Mouse (Mus musculus) midbrain, embryonic 13.5 days (tissue): ENCODE measurements around the gene Apoh. TPM values are rescaled to one million over a fixed set of nuclear protein-coding genes. Genes with fewer than 3 reads are reported as not detected.

ENCODE experiments used
- ATAC-seq: fragments of 200-750 bp; cut with Nextera tagmentation; 2 replicates; pipeline ENCODE4 v1.8.0; 2017; ENCODE audit warnings: mild to moderate bottlenecking, moderate TSS enrichment, moderate library complexity
- H3K27ac ChIP-seq: fragments of 300-500 bp; sonication (generic); 2 replicates; pipeline ENCODE4 v1.5.1; 2015; ENCODE audit warnings: inconsistent platforms, mild to moderate bottlenecking, moderate library complexity
- H3K27me3 ChIP-seq: fragments of 300-500 bp; sonication (generic); 2 replicates; pipeline ENCODE4 v1.6.1; 2015; ENCODE audit warnings: mild to moderate bottlenecking, inconsistent platforms
- H3K36me3 ChIP-seq: fragments of 300-500 bp; sonication (generic); 2 replicates; pipeline ENCODE4 v1.6.1; 2015; ENCODE audit warnings: mild to moderate bottlenecking, inconsistent platforms
- H3K4me1 ChIP-seq: fragments of 300-500 bp; sonication (generic); replicated peaks from 2 replicates; pipeline ENCODE4 v1.6.1; 2015; ENCODE audit warnings: inconsistent platforms
- H3K4me2 ChIP-seq: fragments of 300-500 bp; sonication (generic); replicated peaks from 2 replicates; pipeline ENCODE4 v1.6.1; 2015; ENCODE audit warnings: moderate library complexity, mild to moderate bottlenecking, inconsistent platforms
- H3K4me3 ChIP-seq: fragments of 300-500 bp; sonication (generic); replicated peaks from 2 replicates; pipeline ENCODE4 v1.5.1; 2015; ENCODE audit warnings: mild to moderate bottlenecking, inconsistent platforms
- H3K9ac ChIP-seq: fragments of 300-500 bp; sonication (generic); replicated peaks from 2 replicates; pipeline ENCODE4 v1.6.1; 2015; ENCODE audit warnings: mild to moderate bottlenecking, inconsistent platforms
- H3K9me3 ChIP-seq: fragments of 300-500 bp; sonication (generic); 2 replicates; pipeline ENCODE4 v1.6.1; 2016; ENCODE audit warnings: mild to moderate bottlenecking, inconsistent platforms
- WGBS: fragments of 180-500 bp; shearing (Covaris S2); methylation state at CpG from one replicate; pipeline ENCODE4 v1.1.7; 2015; 5-methylcytosine and 5-hydroxymethylcytosine counted together
- polyA plus RNA-seq: library from polyadenylated mRNA; unstranded; fragments of >200 nt; fragmentation: Nextera tagmentation; extraction: Ambion mirVana; gene quantifications from 2 replicates; pipeline ENCODE4 v1.2.1, GENCODE M21; 2015

The Apoh gene
- polyA plus RNA-seq, 1 experiment from 2014 or later, result 0.13 TPM

DNA sequence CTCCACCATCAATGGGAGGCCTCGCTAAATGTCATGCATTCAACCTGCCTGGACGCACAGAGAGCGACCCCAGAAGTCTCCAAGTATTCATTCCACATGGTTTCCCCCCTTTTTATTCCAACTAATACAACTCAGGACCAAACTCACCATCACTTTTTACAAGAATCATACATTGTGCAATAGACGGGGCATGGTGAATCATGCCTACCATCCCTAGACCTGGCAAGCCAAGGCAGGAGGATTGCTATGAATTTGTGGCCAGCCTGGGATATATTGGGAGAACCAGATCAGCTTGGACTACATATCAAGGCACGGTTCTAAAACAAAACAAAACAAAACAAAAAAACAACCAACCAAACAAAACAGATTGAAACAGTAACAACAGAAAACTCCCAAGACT, 19.8 kb downstream of the Apoh start:
- Histone ChIP-seq H3K4me2 (no peak overlapping the region), H3K4me1 (no peaks in the 10 kb centered on the region), H3K36me3 (no peaks in the 10 kb centered on the region), H3K27ac (no peak overlapping the region), H3K9ac (no peak overlapping the region), H3K4me3 (no peak overlapping the region), H3K9me3 (no peaks in the 10 kb centered on the region), H3K27me3 (no peaks in the 10 kb centered on the region)
- ATAC-seq, result no peak
- 90% methylated on average over 5 of the region's 5 CpGs for WGBS

GRCm38 (mm10) chr11:108363991-108364390, 20.8 kb downstream of the Apoh start:
- ATAC-seq, result no peak
- no peak overlapping the region for H3K4me2 ChIP-seq
- no peaks in the 10 kb centered on the region for H3K27me3 ChIP-seq
- 90% methylated on average over 4 of the region's 4 CpGs for WGBS
- no peak overlapping the region for H3K9ac ChIP-seq
- no peak overlapping the region for H3K4me3 ChIP-seq
- no peak overlapping the region for H3K27ac ChIP-seq
- H3K4me1 ChIP-seq, result no peaks in the 10 kb centered on the region
- H3K9me3 ChIP-seq, result no peaks in the 10 kb centered on the region
- H3K36me3 ChIP-seq, result no peaks in the 10 kb centered on the region

DNA sequence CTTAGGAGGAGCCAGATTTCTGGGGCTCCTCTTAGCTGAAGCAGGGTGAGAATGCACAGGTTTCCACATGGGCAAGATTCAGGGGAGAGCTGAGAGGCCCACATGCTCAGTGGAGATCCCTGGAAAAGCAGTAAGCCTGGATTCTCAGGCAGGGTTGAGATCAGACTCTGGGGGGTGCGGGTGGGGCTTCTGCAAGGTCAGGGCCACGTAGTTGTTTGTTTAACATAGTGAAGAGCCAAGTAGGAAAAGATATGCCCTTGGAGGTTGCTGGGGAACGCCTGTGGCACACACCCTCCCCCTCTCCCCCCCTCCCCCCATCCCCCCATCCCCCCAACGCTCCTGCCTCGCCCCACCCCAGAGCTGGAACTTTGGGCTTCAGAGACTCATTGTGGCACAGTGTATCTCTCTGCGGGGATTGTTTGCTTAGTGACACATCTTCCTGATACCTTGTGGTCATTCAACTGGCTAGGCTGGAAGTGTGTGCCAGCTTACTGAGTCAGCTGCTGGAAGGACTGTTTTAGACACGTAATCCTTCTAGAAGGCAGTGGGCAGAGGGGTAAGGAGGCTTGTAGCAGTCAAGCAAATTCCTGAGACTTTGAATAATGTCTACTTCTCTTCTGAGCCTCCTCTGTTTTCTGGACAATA, 21.9 kb downstream of the Apoh start:
- no peak overlapping the region for H3K4me2 ChIP-seq
- no peak overlapping the region for H3K9ac ChIP-seq
- H3K27ac ChIP-seq, result no peak overlapping the region
- H3K9me3 ChIP-seq, result no peaks in the 10 kb centered on the region
- no peaks in the 10 kb centered on the region for H3K27me3 ChIP-seq
- WGBS, result 55% methylated on average over 7 of the region's 7 CpGs
- ATAC-seq, result no peak
- H3K36me3 ChIP-seq, result no peaks in the 10 kb centered on the region
- H3K4me3 ChIP-seq, result no peak overlapping the region
- H3K4me1 ChIP-seq, result no peaks in the 10 kb centered on the region

- 80% methylated on average over 7 of the region's 7 CpGs for WGBS
Measured at GRCm38 (mm10) chr11:108365600-108365999, 22.4 kb downstream of the Apoh start.

GRCm38 (mm10) chr11:108367046-108367445, 23.9 kb downstream of the Apoh start:
- Histone ChIP-seq H3K9ac (no peak overlapping the region), H3K9me3 (no peaks in the 10 kb centered on the region), H3K27ac (no peak overlapping the region), H3K4me2 (no peak overlapping the region), H3K36me3 (no peaks in the 10 kb centered on the region), H3K27me3 (no peaks in the 10 kb centered on the region), H3K4me1 (no peaks in the 10 kb centered on the region), H3K4me3 (no peak overlapping the region)
- WGBS, result 72% methylated on average over 1 of the region's 1 CpGs
- ATAC-seq, result no peak

More at GRCm38 (mm10) chr11:108365600-108365999, 22.4 kb downstream of the Apoh start:
- Histone ChIP-seq H3K4me3 (no peak overlapping the region), H3K27ac (no peak overlapping the region), H3K27me3 (no peaks in the 10 kb centered on the region), H3K36me3 (no peaks in the 10 kb centered on the region), H3K9me3 (no peaks in the 10 kb centered on the region), H3K4me1 (no peaks in the 10 kb centered on the region), H3K4me2 (no peak overlapping the region), H3K9ac (no peak overlapping the region)
- no peak for ATAC-seq

DNA sequence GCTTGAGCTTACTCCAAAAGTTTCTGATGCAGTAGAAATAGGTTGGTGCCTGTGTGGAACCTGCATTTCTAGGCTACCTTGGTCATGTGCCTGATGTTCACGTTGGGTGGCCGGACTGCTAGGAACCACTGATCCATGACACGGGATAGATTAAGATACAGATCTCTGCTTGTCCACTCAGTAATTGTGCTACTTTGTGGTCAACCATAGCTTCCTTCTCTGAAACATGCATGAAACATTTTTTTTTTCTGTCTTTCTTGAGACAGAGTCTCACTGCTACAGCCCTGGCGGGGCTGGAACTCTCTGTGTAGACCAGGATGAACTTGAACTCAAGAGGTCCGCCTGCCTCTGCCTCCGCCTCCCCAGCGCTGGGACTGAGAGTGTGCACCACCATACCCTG, 33.7 kb downstream of the Apoh start:
- WGBS, result 84% methylated on average over 7 of the region's 7 CpGs
- no peak overlapping the region for H3K4me2 ChIP-seq
- H3K4me3 ChIP-seq, result no peak overlapping the region
- H3K27me3 ChIP-seq, result no peaks in the 10 kb centered on the region
- no peak overlapping the region for H3K9ac ChIP-seq
- no peaks in the 10 kb centered on the region for H3K36me3 ChIP-seq
- no peak overlapping the region for H3K27ac ChIP-seq
- no peak for ATAC-seq
- H3K9me3 ChIP-seq, result no peaks in the 10 kb centered on the region
- H3K4me1 ChIP-seq, result no peaks in the 10 kb centered on the region

GRCm38 (mm10) chr11:108377680-108378362, 34.7 kb downstream of the Apoh start:
- Histone ChIP-seq H3K27me3 (no peaks in the 10 kb centered on the region), H3K9me3 (no peaks in the 10 kb centered on the region), H3K9ac (no peak overlapping the region), H3K4me1 (no peaks in the 10 kb centered on the region), H3K27ac (no peak overlapping the region), H3K4me3 (no peak overlapping the region), H3K36me3 (no peaks in the 10 kb centered on the region), H3K4me2 (no peak overlapping the region)
- ATAC-seq, result peak; percentile 86
- 39% methylated on average over 19 of the region's 19 CpGs for WGBS

DNA sequence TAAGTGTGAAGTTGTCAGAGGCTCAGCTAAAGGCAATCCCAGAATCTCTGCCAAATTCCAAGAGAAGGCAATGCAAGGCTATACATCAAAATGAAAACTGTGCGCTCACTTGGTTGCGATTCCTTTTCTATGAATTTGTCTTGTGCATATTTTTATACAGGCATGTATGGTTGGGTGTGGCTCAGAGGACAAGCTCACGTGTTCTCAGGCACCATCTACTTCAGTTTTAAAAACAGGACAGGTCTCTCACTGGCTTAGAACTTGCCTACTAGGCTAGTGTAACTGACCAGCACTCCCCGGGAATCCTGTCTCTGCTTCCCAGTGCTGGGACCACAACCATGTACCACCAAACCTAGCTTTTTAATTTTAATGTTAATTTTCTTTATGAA, 35.2 kb downstream of the Apoh start:
- H3K4me2 ChIP-seq, result no peak overlapping the region
- no peak overlapping the region for H3K27ac ChIP-seq
- no peaks in the 10 kb centered on the region for H3K36me3 ChIP-seq
- no peaks in the 10 kb centered on the region for H3K27me3 ChIP-seq
- no peaks in the 10 kb centered on the region for H3K4me1 ChIP-seq
- no peak overlapping the region for H3K4me3 ChIP-seq
- H3K9me3 ChIP-seq, result no peaks in the 10 kb centered on the region
- WGBS, result 79% methylated on average over 4 of the region's 4 CpGs
- no peak for ATAC-seq
- H3K9ac ChIP-seq, result no peak overlapping the region

DNA sequence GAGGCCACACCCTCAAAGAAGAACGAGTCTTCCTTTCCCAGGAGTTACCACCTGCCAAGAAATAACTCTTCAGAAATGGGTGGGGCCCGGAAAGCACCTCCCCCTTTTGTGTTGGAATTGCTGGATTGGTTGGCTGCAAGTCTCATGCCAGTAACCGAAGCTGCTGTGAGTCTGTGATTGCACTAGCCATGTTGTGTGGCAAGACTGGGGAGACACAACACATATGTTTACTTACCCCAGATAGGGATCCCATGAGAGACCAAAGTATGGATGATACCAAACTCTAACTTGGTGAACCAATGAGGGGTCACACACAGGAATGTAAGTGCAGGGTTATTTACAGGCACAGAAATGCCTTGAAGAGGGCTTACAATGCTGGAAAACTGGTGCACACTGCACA, 39.5 kb downstream of the Apoh start:
- H3K9me3 ChIP-seq, result no peaks in the 10 kb centered on the region
- peaks cover 7% of the 10 kb centered on the region for H3K4me1 ChIP-seq
- no peak overlapping the region for H3K4me2 ChIP-seq
- no peak overlapping the region for H3K27ac ChIP-seq
- ATAC-seq, result no peak
- no peak overlapping the region for H3K9ac ChIP-seq
- H3K4me3 ChIP-seq, result no peak overlapping the region
- H3K36me3 ChIP-seq, result no peaks in the 10 kb centered on the region
- H3K27me3 ChIP-seq, result no peaks in the 10 kb centered on the region
- 84% methylated on average over 3 of the region's 3 CpGs for WGBS

DNA sequence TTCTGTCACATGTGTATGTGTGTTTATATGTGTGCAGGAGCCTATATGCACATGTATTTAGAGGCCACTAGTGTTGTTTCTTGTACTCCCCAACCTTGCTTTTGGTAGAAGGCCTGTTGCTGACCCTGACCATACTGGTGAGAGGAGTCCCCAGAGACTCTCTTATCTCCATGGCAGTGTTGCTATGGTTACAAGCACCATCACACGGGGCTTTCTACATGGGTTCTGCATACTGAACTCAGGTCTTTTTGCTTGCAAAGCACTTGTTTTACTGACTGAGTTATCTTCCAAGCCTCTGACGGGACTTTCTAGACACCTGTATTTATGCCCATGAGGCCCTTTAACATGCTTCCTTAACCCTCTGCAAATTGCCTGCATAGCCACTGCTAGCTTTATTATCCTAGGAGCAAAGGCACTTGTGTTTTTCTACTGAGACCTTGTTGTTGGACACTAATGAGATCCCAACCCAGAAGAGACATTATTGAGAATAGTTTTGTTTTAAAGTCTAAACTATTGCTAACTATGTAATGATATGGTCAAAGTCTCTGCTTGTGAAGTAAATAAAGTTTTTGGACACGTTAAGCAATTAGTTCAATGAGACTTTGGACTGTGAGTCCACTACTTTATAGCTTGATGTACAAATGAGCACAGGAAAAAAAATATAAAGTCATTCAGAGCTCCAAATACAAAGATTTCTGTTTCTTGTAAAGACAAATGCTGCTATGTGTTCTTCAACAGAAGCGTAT, 41.9 kb downstream of the Apoh start:
- H3K27me3 ChIP-seq, result no peaks in the 10 kb centered on the region
- H3K36me3 ChIP-seq, result no peaks in the 10 kb centered on the region
- H3K9me3 ChIP-seq, result no peaks in the 10 kb centered on the region
- no peak overlapping the region for H3K4me2 ChIP-seq
- H3K9ac ChIP-seq, result no peak overlapping the region
- 65% methylated on average over 4 of the region's 4 CpGs for WGBS
- ATAC-seq, result no peak
- H3K4me3 ChIP-seq, result no peak overlapping the region
- H3K4me1 ChIP-seq, result peaks cover 7% of the 10 kb centered on the region
- H3K27ac ChIP-seq, result no peak overlapping the region

DNA sequence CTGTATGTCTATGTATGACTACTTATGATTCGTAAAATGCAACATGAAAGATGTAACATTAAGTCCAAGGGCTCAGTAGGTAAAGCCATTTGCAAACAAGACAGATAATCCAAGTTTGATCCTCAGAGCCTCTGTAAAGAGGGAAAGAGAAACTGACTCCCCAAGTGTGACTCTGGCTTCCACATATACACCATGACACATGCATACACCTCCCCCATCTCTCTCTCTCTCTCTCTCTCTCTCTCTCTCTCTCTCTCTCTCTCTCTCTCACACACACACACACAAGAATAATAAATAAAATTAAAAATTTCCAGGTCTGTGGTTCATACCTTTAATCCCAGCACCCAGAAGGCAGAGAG, 42.5 kb downstream of the Apoh start:
- 89% methylated on average over 1 of the region's 1 CpGs for whole genome bisulfite sequencing
- Histone ChIP-seq H3K4me1 (peaks cover 7% of the 10 kb centered on the region), H3K4me2 (no peak overlapping the region), H3K4me3 (no peak overlapping the region), H3K27ac (no peak overlapping the region), H3K9ac (no peak overlapping the region), H3K36me3 (no peaks in the 10 kb centered on the region), H3K9me3 (no peaks in the 10 kb centered on the region), H3K27me3 (no peaks in the 10 kb centered on the region)
- ATAC-seq, result no peak

DNA sequence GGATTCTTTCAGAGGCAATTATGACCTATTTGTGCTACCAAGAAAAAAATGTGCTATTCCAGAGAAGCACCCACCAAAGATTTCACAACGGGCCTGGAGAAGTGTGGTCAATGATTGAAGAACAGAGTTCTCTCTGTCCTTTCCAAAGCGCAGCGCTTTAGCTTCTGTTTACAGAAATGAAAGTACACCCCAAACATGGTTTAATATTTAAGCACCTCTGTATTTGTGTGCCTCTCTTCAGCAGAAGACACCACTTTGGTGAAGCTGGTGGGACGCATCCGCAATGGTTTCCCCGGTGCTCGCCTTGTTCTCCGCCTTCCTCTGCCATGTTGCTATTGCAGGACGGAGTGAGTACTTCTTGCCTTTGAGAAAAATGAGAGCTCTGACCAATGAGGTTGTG, 51.9 kb downstream of the Apoh start:
- H3K27ac ChIP-seq, result no peak overlapping the region
- H3K9ac ChIP-seq, result no peak overlapping the region
- no peak for ATAC-seq
- no peak overlapping the region for H3K4me2 ChIP-seq
- H3K4me3 ChIP-seq, result no peak overlapping the region
- H3K9me3 ChIP-seq, result no peaks in the 10 kb centered on the region
- H3K4me1 ChIP-seq, result no peaks in the 10 kb centered on the region
- no peaks in the 10 kb centered on the region for H3K36me3 ChIP-seq
- WGBS, result 96% methylated on average over 9 of the region's 9 CpGs
- H3K27me3 ChIP-seq, result no peaks in the 10 kb centered on the region
